Mouse (Mus musculus) thymus, adult 2 months (tissue): ENCODE measurements around the gene Nav3. TPM values are rescaled to one million over a fixed set of nuclear protein-coding genes. Genes with fewer than 3 reads are reported as not detected.

ENCODE experiments used
- DNase-seq: peaks from one replicate; pipeline ENCODE4 v3.0.0; 2021
- H3K27ac ChIP-seq: fragments of 200-500 bp; 2 replicates; pipeline ENCODE4 v1.5.1; 2012; ENCODE audit warnings: low read length, control low read depth; ENCODE audit not compliant: control insufficient read depth, insufficient read depth
- H3K27me3 ChIP-seq: fragments of 200-500 bp; 2 replicates; pipeline ENCODE4 v1.6.1; 2012; ENCODE audit warnings: mild to moderate bottlenecking, low read length, moderate library complexity, mixed read lengths; ENCODE audit not compliant: control insufficient read depth, insufficient read depth
- H3K36me3 ChIP-seq: fragments of 200-500 bp; 2 replicates; pipeline ENCODE4 v1.6.1; 2012; ENCODE audit warnings: mild to moderate bottlenecking, low read length, moderate library complexity; ENCODE audit not compliant: control insufficient read depth, insufficient read depth
- H3K4me1 ChIP-seq: fragments of 200-500 bp; replicated peaks from 2 replicates; pipeline ENCODE4 v1.6.1; 2012; ENCODE audit warnings: low read length; ENCODE audit not compliant: control insufficient read depth, insufficient read depth
- H3K4me3 ChIP-seq: fragments of 200-500 bp; 2 replicates; pipeline ENCODE4 v1.5.1; 2012; ENCODE audit warnings: mild to moderate bottlenecking, low read length, control low read depth, moderate library complexity; ENCODE audit not compliant: control insufficient read depth, insufficient read depth
- CTCF ChIP-seq: fragments of 200-500 bp; IDR thresholded peaks from 2 replicates; pipeline ENCODE4 v1.5.1; 2012; ENCODE audit warnings: mild to moderate bottlenecking, control low read depth, low read length, moderate library complexity, borderline replicate concordance; ENCODE audit not compliant: control insufficient read depth, poor library complexity, insufficient read depth; ENCODE audit errors: extremely low read depth
- POLR2A ChIP-seq: fragments of 200-500 bp; IDR thresholded peaks from 2 replicates; pipeline ENCODE4 v1.6.1; 2012; ENCODE audit warnings: mild to moderate bottlenecking, low read length, control low read depth, moderate library complexity; ENCODE audit not compliant: control insufficient read depth, poor library complexity, insufficient read depth; ENCODE audit errors: extremely low read depth
- WGBS: fragments of 180-500 bp; shearing (Covaris S2); methylation state at CpG from one replicate; pipeline ENCODE4 v1.1.7; 2018; 5-methylcytosine and 5-hydroxymethylcytosine counted together
- polyA plus RNA-seq: library from polyadenylated mRNA; depleted of rRNA; stranded (reverse); fragments of >200 nt; gene quantifications from 2 replicates; pipeline ENCODE4 v1.2.3, GENCODE M21; 2012

Nav3 gene
- polyA plus RNA-seq, 1 experiment: 0.46 TPM

DNA sequence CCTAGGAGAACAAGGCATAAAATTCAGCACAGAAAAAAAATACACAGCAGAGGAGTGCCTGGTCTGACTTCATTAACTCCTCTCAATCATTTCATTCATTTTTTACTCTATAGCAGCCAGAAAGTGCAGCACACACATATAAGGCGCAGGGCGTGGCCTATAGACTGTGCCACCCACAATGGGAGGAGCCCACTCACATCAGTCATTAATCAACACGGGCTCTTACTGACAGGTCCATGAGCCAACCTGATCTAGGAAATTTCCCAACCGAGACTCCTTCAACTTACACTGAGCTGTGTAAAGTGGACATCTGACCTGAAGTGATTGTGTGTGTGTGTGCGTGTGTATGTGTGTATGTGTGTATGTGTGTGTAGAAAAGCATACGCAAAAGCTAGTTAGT is 286.6 kb downstream of the Nav3 start:
- no peaks in the 10 kb centered on the region for H3K36me3 ChIP-seq
- TF ChIP-seq POLR2A (no peak), CTCF (no peak)
- no peaks in the 10 kb centered on the region for H3K4me1 ChIP-seq
- H3K27ac ChIP-seq: no peak overlapping the region
- no peak overlapping the region for H3K4me3 ChIP-seq
- no peaks in the 10 kb centered on the region for H3K27me3 ChIP-seq
- 93% methylated on average over 6 of the region's 6 CpGs for WGBS
- no peak for DNase-seq

DNA sequence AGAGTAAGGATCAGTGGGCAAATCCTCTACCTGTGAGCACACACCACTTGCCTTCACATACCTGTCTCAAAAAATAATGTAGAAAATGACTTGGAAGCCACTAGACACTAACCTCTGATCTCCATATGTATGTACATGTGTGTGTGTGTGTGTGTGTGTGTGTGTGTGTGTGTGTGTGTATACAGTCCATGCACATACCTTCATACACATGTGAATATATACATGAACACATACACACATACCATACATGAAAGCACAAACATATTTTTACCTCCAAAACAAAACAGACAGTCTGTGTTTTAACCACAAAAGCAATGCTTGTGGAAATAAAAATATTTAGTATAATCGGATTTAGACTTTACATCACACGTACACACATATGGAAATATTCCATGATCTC is 287.1 kb downstream of the Nav3 start:
- TF ChIP-seq CTCF (no peak), POLR2A (no peak)
- H3K4me1 ChIP-seq: no peaks in the 10 kb centered on the region
- 93% methylated on average over 2 of the region's 2 CpGs for WGBS
- no peaks in the 10 kb centered on the region for H3K27me3 ChIP-seq
- H3K36me3 ChIP-seq: no peaks in the 10 kb centered on the region
- H3K4me3 ChIP-seq: no peak overlapping the region
- DNase-seq: no peak
- no peak overlapping the region for H3K27ac ChIP-seq

DNA sequence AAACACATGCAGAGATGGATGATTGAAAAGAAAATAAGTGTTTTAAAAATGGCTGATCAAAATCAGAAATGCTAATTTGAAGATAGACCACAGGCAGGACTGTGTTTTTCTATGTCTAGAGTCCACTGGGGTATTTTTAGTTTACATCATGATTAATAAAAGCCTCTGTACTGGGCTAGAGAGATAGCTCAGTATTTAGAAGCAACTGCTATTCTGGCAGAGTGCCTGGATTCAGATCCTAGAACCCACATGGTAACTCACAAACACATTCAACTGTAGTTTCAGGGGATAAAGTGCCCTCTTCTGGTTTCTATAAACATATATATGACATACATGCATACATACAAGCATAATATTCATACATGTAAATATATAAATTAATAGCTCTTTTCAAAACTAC is 293.4 kb downstream of the Nav3 start:
- Histone ChIP-seq H3K27me3 (no peaks in the 10 kb centered on the region), H3K4me1 (no peaks in the 10 kb centered on the region), H3K36me3 (no peaks in the 10 kb centered on the region), H3K27ac (no peak overlapping the region), H3K4me3 (no peak overlapping the region)
- TF ChIP-seq POLR2A (no peak), CTCF (no peak)
- no peak for DNase-seq

DNA sequence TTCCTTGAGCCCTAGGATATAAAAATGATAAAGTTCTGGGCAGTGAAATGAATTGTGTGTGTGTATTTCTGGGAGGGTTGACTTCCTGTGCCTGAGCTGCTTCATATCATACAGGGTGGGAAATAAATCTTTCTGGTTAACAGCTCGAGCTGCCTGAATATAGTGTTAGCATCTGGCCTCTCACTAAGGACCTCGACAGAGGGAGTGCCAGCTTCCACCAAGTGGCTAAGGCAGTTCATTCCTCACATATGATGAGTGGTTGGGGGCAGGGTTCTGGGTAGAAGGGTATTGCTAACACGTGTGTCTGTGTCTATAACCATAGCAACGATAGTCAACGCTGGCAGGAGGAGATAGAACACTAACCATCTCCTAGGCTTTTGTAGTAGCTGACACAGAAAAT is 295.1 kb downstream of the Nav3 start:
- H3K4me3 ChIP-seq: no peak overlapping the region
- WGBS: 53% methylated on average over 5 of the region's 5 CpGs
- H3K27ac ChIP-seq: no peak overlapping the region
- H3K4me1 ChIP-seq: no peaks in the 10 kb centered on the region
- H3K27me3 ChIP-seq: no peaks in the 10 kb centered on the region
- no peak for DNase-seq
- no peaks in the 10 kb centered on the region for H3K36me3 ChIP-seq
- TF ChIP-seq POLR2A (no peak), CTCF (no peak)

DNA sequence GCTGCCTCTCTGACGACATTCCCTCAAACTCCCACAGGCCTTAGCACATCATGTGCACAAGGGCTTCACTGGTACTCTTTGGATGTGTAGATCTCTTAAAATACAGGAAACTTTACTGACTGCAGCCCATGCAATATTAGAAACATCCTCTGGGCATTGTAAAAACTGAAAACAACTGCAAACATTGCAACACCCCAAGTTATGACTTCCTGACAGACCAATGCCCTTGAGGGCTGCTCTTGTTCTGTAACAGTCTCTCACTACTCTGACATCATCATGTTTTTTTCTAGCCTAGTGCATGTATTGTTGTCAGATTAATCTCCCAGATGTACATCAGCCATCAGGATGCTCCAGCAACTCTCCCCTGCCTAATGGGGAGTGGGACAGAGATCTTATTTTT is 296.5 kb downstream of the Nav3 start:
- DNase-seq: no peak
- TF ChIP-seq POLR2A: no peak
- no peak for TF ChIP-seq CTCF
- H3K27me3 ChIP-seq: no peaks in the 10 kb centered on the region
- WGBS: 81% methylated on average over 1 of the region's 1 CpGs
- no peak overlapping the region for H3K27ac ChIP-seq
- H3K4me1 ChIP-seq: no peaks in the 10 kb centered on the region
- no peak overlapping the region for H3K4me3 ChIP-seq
- no peaks in the 10 kb centered on the region for H3K36me3 ChIP-seq

DNA sequence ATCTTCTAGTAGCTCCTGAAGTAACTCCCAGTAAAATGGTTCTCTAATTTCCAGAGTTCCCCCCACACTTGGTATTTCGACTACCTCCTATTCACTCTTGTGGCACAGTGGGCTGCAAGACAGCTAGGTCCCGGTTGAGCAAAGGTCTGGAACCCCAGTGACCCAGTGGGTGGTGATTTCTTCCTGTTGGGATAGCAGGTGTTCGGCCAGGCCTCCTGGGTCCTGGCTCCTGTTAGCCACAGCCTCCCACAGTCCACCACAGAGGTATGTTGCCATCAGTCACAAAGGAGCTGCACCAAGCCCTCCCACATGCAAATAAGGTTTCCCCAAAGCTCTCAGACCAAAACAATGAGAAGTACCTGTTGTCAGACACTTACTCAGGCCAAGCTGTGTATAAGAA is 297.9 kb downstream of the Nav3 start:
- Histone ChIP-seq H3K27ac (no peak overlapping the region), H3K4me3 (no peak overlapping the region), H3K27me3 (no peaks in the 10 kb centered on the region), H3K36me3 (no peaks in the 10 kb centered on the region), H3K4me1 (no peaks in the 10 kb centered on the region)
- no peak for DNase-seq
- TF ChIP-seq POLR2A: no peak
- no peak for TF ChIP-seq CTCF
- WGBS: 85% methylated on average over 3 of the region's 3 CpGs

DNA sequence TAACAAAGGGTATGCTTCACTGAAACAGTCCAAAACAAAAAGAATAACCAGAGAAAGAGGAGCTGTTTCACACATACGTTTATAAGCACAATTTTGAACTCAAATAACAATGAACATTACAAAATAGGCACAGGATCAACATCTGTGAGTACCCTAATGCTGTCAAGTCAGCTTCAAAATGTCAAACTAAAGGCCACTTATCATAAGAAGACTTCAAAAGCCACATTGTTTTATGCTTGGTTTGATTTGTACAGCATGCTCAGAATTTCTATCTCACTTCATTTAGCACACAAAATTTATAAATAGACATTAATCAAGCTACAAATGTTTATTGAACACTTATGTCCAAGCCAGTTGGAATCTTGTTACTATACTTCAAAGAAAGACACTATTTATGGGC is 299.6 kb downstream of the Nav3 start:
- no peaks in the 10 kb centered on the region for H3K27me3 ChIP-seq
- no peak for TF ChIP-seq POLR2A
- no peak for TF ChIP-seq CTCF
- no peak overlapping the region for H3K4me3 ChIP-seq
- H3K27ac ChIP-seq: no peak overlapping the region
- 78% methylated on average over 1 of the region's 1 CpGs for WGBS
- H3K4me1 ChIP-seq: no peaks in the 10 kb centered on the region
- H3K36me3 ChIP-seq: no peaks in the 10 kb centered on the region
- no peak for DNase-seq
